Mouse (Mus musculus) CH12.LX (cell line): Measurements from ENCODE around the gene Dkk3.

ENCODE experiments used
- CTCF ChIP-seq, 2 experiments: IDR thresholded peaks in 1 of 2; conservative IDR thresholded peaks in 1 of 2; 2 replicates each; pipeline ENCODE4 v1.5.1; 2011 to 2012; ENCODE audit warnings: low read depth in 2 of 2, low read length in 2 of 2, improper control_type of control experiment in 1 of 2, inconsistent platforms in 1 of 2, mild to moderate bottlenecking in 1 of 2, moderate library complexity in 1 of 2
- ETS1 ChIP-seq: conservative IDR thresholded peaks from 2 replicates; pipeline ENCODE4 v1.6.1; 2012; ENCODE audit warnings: low read depth, mild to moderate bottlenecking, inconsistent platforms, low read length, improper control_type of control experiment, moderate library complexity
- JUND ChIP-seq: conservative IDR thresholded peaks from 2 replicates; pipeline ENCODE4 v1.6.1; 2011; ENCODE audit warnings: low read depth, low read length, improper control_type of control experiment
- NELFE ChIP-seq: IDR thresholded peaks from 2 replicates; pipeline ENCODE4 v1.6.1; 2011; ENCODE audit warnings: low read depth, low read length, improper control_type of control experiment
- ZNF384 ChIP-seq: IDR thresholded peaks from 2 replicates; pipeline ENCODE4 v1.6.1; 2012; ENCODE audit warnings: low read depth, low read length, improper control_type of control experiment, inconsistent platforms

DNA sequence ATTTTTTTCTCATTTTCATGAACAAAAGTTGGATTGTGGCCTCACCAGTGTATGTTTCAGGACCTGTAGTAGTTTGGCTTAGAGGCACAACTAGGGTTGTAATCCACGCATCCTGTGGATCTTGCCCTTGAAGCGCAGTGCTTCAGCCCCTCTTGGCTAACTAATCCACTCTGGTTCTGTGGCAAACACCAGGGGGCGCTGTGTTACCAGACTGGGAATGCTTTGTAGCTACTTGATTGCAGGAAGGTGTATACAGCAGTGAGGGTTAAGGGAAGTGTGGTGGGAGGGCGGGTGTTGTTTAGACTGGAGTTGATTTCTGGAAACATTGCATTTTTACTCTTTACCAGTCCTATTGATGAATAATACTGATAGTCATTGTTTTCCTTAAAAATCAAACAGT, 73.8 kb downstream of the Dkk3 start:
- TF ChIP-seq CTCF (conservative IDR thresholded peaks at IDR 0.05 in 1 of 2, IDR thresholded peaks at IDR 0.05 in 1 of 2; ENCODE audit: low read depth in 2 of 2, low read length in 2 of 2) (peak; percentile 65 to 95; a peak in 3 of 4 replicates), ETS1 (no peak), ZNF384 (no peak), JUND (no peak), NELFE (no peak)
